In genomic region chr1:131482242-131482641, GRCm38 (mm10) we compare ENCODE assay signal across 17 mouse cellular contexts. TPM values are rescaled to one million over a fixed set of nuclear protein-coding genes. Genes with fewer than 3 reads are reported as not detected.
DNase-seq lines count a peak whose midpoint lies in the region; ATAC-seq and TF ChIP-seq lines count a peak whose summit lies in the region.
"Had no signal": no experiment of that assay in that cellular context is flagged by ENCODE, and none has a peak within 500 bp of the region (broad histone marks: within the 10 kb centered on the region; RNA-seq: fewer than 3 reads in every experiment).

No protein-coding gene starts in this region.

- intact Hi-C loops in gastrocnemius, adult 2 months (cut with DNase I): loop anchor here (5.0 kb wide), 1 partner anchor 40 kb away; no protein-coding TSS in a partner anchor

- H3K9ac ChIP-seq in kidney, embryonic 15.5 days: no peak overlapping the region
- H3K9ac ChIP-seq: heart, embryonic 12.5 days; lung, embryonic 14.5 days had no signal

- peaks cover 12% of the 10 kb centered on the region for H3K4me1 ChIP-seq in kidney, embryonic 15.5 days

- no peaks in the 10 kb centered on the region for H3K27me3 ChIP-seq in kidney, embryonic 15.5 days
- H3K27me3 ChIP-seq: heart, embryonic 12.5 days; megakaryocyte, embryonic 14.5 days had no signal

- no peak overlapping the region for H3K4me3 ChIP-seq in gastrocnemius, adult 2 months
- H3K4me3 ChIP-seq in kidney, embryonic 15.5 days (replicated peaks): no peak overlapping the region
- H3K4me3 ChIP-seq: heart, embryonic 12.5 days; megakaryocyte, embryonic 14.5 days had no signal

- peak; percentile 18 for DNase-seq in adrenal gland, adult 2 months
- DNase-seq in adrenal gland, adult (ENCODE audit: inconsistent age in 2 of 2, low spot score in 1 of 2): no peak
- peak; percentile 23 for DNase-seq in gastrocnemius, adult 2 months
- no peak for DNase-seq in gastrocnemius, postnatal 4 days (ENCODE audit: low spot score in 2 of 2)
- DNase-seq in kidney, postnatal 10 days: peak; percentile 16
- peak; percentile 80 for DNase-seq in brain, adult 2 months (ENCODE audit: low read depth, low spot score)
- DNase-seq in ovary, postnatal 14 days (ENCODE audit: low spot score): no peak
- DNase-seq: adrenal gland, adult 8-10 months; lung, embryonic 14.5 days; retina, postnatal 1 day; spleen, adult 18-20 months; thymus, postnatal 36 days had no signal

- peaks cover 7% of the 10 kb centered on the region; the same call in 1 of the 2 replicates for H3K36me3 ChIP-seq in kidney, embryonic 15.5 days

- WGBS in kidney, embryonic 15.5 days: 81% methylated on average over 3 of the region's 3 CpGs

- peak overlapping the region; percentile 32; the same call in 1 of the 2 replicates for H3K27ac ChIP-seq in gastrocnemius, adult 2 months
- no peak overlapping the region for H3K27ac ChIP-seq in kidney, embryonic 15.5 days
- H3K27ac ChIP-seq: stomach, postnatal 0 days had no signal

- no peak for ATAC-seq in kidney, embryonic 15.5 days (replicated peaks; ENCODE audit: low FRiP score)
- ATAC-seq: hindbrain, embryonic 16.5 days had no signal

- H3K4me2 ChIP-seq in kidney, embryonic 15.5 days: no peak overlapping the region
- H3K4me2 ChIP-seq: heart, embryonic 12.5 days; lung, embryonic 14.5 days had no signal

- no peak for TF ChIP-seq CTCF in gastrocnemius, adult 2 months (IDR thresholded peaks at IDR 0.05)

- H3K9me3 ChIP-seq in kidney, embryonic 15.5 days (replicated peaks): peaks cover 4% of the 10 kb centered on the region; the same call in 1 of the 2 replicates
- H3K9me3 ChIP-seq: megakaryocyte, embryonic 14.5 days had no signal

RNA-seq across cellular contexts. Expression of gene Srgap2, which starts 44.9 kb away (rescaled TPM):
- 10 to 100 TPM; 21.8 to 22.2 TPM for total RNA-seq in adrenal gland, adult 2 months (2021)
- 13.9 and 15.2 TPM in 2 replicates for polyA plus RNA-seq in adrenal gland, adult 2 months (2012; rRNA removed)
- total RNA-seq in gastrocnemius, adult 2 months (2021): 10 to 100 TPM; 10.1 to 12.2 TPM
- total RNA-seq in gastrocnemius, postnatal 4 days (2021): 10 to 100 TPM; 66.3 to 67.7 TPM
- 13.5 and 14.4 TPM in 2 replicates for polyA plus RNA-seq in kidney, embryonic 15.5 days (2015; fragmentation: Nextera tagmentation; extraction: Ambion mirVana)

RNA-seq across cellular contexts. Expression of gene Fam72a, which starts 45.5 kb away (rescaled TPM):
- under 1 TPM; 0.79 to 0.92 TPM for total RNA-seq in adrenal gland, adult 2 months (2021)
- 0.07 and 0.16 TPM in 2 replicates for polyA plus RNA-seq in adrenal gland, adult 2 months (2012; rRNA removed)
- total RNA-seq in gastrocnemius, adult 2 months (2021): under 1 TPM; 0.20 to 0.31 TPM
- total RNA-seq in gastrocnemius, postnatal 4 days (2021): 1 to 10 TPM; 1.7 to 2.0 TPM
- polyA plus RNA-seq in kidney, embryonic 15.5 days (2015; fragmentation: Nextera tagmentation; extraction: Ambion mirVana): 2.7 and 3.1 TPM in 2 replicates

Comparison
In these comparisons a context has a peak if more than half of its experiments do, and no peak if none do; other contexts are left out.
1. DNase-seq: peak in adrenal gland, adult 2 months (single experiment), gastrocnemius, adult 2 months (single experiment), kidney, postnatal 10 days (single experiment) and brain, adult 2 months (single experiment); none in adrenal gland, adult (0 of 2), gastrocnemius, postnatal 4 days (0 of 2) and ovary, postnatal 14 days (single experiment).